Mouse (Mus musculus) thymus, adult 2 months (tissue): ENCODE measurements around the gene Arid3c. TPM values are rescaled to one million over a fixed set of nuclear protein-coding genes. Genes with fewer than 3 reads are reported as not detected.

ENCODE experiments used
- DNase-seq: peaks from one replicate; pipeline ENCODE4 v3.0.0; 2021
- H3K27ac ChIP-seq: fragments of 200-500 bp; 2 replicates; pipeline ENCODE4 v1.5.1; 2012; ENCODE audit warnings: low read length, control low read depth; ENCODE audit not compliant: control insufficient read depth, insufficient read depth
- H3K27me3 ChIP-seq: fragments of 200-500 bp; 2 replicates; pipeline ENCODE4 v1.6.1; 2012; ENCODE audit warnings: mild to moderate bottlenecking, low read length, moderate library complexity, mixed read lengths; ENCODE audit not compliant: control insufficient read depth, insufficient read depth
- H3K36me3 ChIP-seq: fragments of 200-500 bp; 2 replicates; pipeline ENCODE4 v1.6.1; 2012; ENCODE audit warnings: mild to moderate bottlenecking, low read length, moderate library complexity; ENCODE audit not compliant: control insufficient read depth, insufficient read depth
- H3K4me1 ChIP-seq: fragments of 200-500 bp; replicated peaks from 2 replicates; pipeline ENCODE4 v1.6.1; 2012; ENCODE audit warnings: low read length; ENCODE audit not compliant: control insufficient read depth, insufficient read depth
- H3K4me3 ChIP-seq: fragments of 200-500 bp; 2 replicates; pipeline ENCODE4 v1.5.1; 2012; ENCODE audit warnings: mild to moderate bottlenecking, low read length, control low read depth, moderate library complexity; ENCODE audit not compliant: control insufficient read depth, insufficient read depth
- CTCF ChIP-seq: fragments of 200-500 bp; IDR thresholded peaks from 2 replicates; pipeline ENCODE4 v1.5.1; 2012; ENCODE audit warnings: mild to moderate bottlenecking, control low read depth, low read length, moderate library complexity, borderline replicate concordance; ENCODE audit not compliant: control insufficient read depth, poor library complexity, insufficient read depth; ENCODE audit errors: extremely low read depth
- POLR2A ChIP-seq: fragments of 200-500 bp; IDR thresholded peaks from 2 replicates; pipeline ENCODE4 v1.6.1; 2012; ENCODE audit warnings: mild to moderate bottlenecking, low read length, control low read depth, moderate library complexity; ENCODE audit not compliant: control insufficient read depth, poor library complexity, insufficient read depth; ENCODE audit errors: extremely low read depth
- WGBS: fragments of 180-500 bp; shearing (Covaris S2); methylation state at CpG from one replicate; pipeline ENCODE4 v1.1.7; 2018; 5-methylcytosine and 5-hydroxymethylcytosine counted together
- polyA plus RNA-seq: library from polyadenylated mRNA; depleted of rRNA; stranded (reverse); fragments of >200 nt; gene quantifications from 2 replicates; pipeline ENCODE4 v1.2.3, GENCODE M21; 2012

The Arid3c gene
- polyA plus RNA-seq, 1 experiment: 0.15 TPM

- no peak overlapping the region for H3K4me3 ChIP-seq
- WGBS: 42% methylated on average over 8 of the region's 8 CpGs
- no peaks in the 10 kb centered on the region; the same call in 1 of the 2 replicates for H3K27me3 ChIP-seq
- H3K4me1 ChIP-seq: peaks cover 11% of the 10 kb centered on the region
- TF ChIP-seq POLR2A (no peak), CTCF (peak; percentile 63; the same call in 1 of the 2 replicates)
- no peak overlapping the region for H3K27ac ChIP-seq
- no peaks in the 10 kb centered on the region for H3K36me3 ChIP-seq
- DNase-seq: peak; percentile 82
These were observed 6.8 kb upstream of the Arid3c start for GRCm38 (mm10) chr4:41737602-41738255.

DNA sequence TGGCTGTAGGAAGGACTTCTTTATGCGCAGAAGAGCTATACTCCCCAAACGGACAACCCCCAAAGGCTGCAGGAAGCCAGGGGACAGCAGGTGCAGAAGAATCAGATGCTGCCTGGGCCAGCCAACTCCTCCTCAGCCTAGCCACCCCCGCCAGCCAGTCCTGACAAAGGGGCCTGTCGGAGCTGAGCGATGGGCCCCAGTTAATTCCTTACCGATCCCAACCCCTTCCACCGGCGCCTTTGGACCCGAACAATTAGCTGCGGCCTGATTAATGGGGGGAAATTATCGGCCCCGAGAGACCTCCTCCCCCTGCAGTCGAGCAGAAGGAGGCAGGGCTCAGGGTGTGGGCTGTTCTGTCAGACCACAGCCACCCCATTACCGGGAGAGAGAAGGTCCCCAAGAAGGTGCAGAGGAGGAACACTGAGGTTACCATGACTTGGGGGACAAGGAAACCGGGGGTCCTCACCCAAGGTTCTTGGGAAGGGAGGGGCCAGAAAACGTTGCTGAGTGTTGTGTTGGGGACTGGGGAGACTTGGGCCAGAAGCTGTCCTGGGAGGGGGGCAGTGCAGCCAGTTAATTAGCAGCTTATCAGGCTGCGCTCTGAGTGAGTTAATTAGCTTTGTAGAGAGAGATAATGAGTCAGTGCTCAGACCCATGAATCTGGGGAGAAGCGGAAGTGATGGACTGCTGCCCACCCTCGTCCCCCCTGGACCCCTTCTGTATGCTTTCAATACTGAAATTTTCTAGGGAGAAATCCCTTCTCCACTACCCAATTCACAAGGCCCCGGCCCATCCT, 3.9 kb downstream of the Arid3c start:
- 39% methylated on average over 20 of the region's 20 CpGs for WGBS
- H3K4me1 ChIP-seq: no peaks in the 10 kb centered on the region; the same call in none of the 2 replicates
- no peak for DNase-seq
- H3K27ac ChIP-seq: no peak overlapping the region
- H3K36me3 ChIP-seq: no peaks in the 10 kb centered on the region
- H3K27me3 ChIP-seq: peaks cover 29% of the 10 kb centered on the region
- H3K4me3 ChIP-seq: no peak overlapping the region
- TF ChIP-seq POLR2A (no peak), CTCF (no peak)

DNA sequence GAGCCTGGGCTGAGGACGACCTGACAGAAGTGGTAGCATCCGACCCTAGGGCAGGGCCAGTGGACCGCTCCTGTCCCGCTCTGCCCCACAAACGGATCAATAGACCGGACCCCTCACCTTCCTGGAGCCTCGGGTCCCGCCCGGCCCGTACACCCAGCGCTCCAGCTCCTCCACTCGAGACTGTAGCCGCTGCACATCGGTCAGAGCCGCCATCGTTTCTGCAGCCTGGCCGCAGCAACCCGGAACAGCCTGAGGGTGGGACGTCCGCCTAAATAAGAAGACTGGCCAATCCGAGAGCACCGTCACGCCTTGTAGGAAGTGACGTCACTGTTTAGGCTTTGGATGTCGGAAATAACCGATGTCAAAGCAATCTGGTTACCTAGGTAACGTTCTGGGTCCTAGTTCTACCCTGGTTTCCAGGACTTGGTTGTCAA, 8.0 kb downstream of the Arid3c start, which contains the start of gene Dctn3:
Gene Dctn3, minus strand, starts transcription at position 253 of the 434 bp plus-strand sequence.
- no peaks in the 10 kb centered on the region; the same call in none of the 2 replicates for H3K4me1 ChIP-seq
- peak within 1 kb of the TSS; percentile 97 for H3K4me3 ChIP-seq
- peaks cover 16% of the 10 kb centered on the region for H3K27me3 ChIP-seq
- peak; percentile 81 for DNase-seq
- under 1% methylated on average over 27 of the region's 27 CpGs for WGBS
- peaks cover 15% of the 10 kb centered on the region for H3K36me3 ChIP-seq
- 0 out of 2 replicates have a peak, but pooled peaks have one; percentile 17 for TF ChIP-seq CTCF
- peak; percentile 84 for TF ChIP-seq POLR2A
- no peak within 1 kb of the TSS for H3K27ac ChIP-seq

DNA sequence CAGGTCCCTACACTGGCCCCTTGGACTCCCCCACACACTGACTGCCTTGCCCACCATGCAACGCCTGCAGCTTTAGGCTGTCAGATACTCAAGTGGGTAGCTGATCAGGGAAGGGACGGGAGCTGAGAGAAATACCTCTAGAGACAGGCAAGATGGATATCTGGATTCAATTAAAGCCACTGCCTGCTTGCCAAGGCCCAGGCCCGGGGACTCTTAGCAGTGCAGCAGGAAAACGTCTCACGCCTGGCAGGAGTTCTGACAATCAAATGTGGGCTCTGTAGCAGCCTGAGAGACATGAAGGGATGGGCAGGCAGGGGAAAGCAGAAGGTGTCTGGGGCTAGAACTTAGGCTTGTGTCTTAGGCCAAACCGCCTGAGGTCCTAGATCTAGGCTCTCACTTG, 14.1 kb downstream of the Arid3c start:
- TF ChIP-seq POLR2A: no peak
- TF ChIP-seq CTCF: no peak
- H3K4me3 ChIP-seq: no peak overlapping the region
- peaks cover 15% of the 10 kb centered on the region for H3K36me3 ChIP-seq
- no peak overlapping the region for H3K27ac ChIP-seq
- peaks cover 19% of the 10 kb centered on the region for H3K4me1 ChIP-seq
- no peaks in the 10 kb centered on the region for H3K27me3 ChIP-seq
- no peak for DNase-seq
- WGBS: 96% methylated on average over 6 of the region's 6 CpGs

DNA sequence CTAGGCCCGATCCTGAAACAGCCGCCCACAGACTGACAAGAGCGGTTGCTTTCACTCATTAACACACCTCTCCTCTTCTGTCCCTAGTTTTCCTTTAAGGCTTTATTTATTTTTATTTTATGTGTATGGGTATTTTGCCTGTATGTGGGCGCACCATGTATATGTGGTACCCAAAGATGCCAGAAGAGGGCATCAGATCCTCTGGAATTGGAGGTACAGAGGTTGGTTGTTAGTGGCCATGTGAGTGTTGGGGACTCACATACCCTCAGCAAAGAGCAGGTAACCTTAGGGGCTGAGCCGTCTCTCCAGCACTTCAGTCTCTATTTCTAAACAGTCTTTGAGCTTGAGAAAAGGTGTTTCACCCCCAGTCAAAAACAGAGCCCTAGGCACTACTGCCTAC, 15.3 kb downstream of the Arid3c start:
- 89% methylated on average over 5 of the region's 5 CpGs for WGBS
- TF ChIP-seq CTCF (no peak), POLR2A (no peak)
- Histone ChIP-seq H3K36me3 (peaks cover 15% of the 10 kb centered on the region), H3K4me1 (peaks cover 21% of the 10 kb centered on the region), H3K27ac (no peak overlapping the region), H3K27me3 (no peaks in the 10 kb centered on the region), H3K4me3 (no peak overlapping the region)
- DNase-seq: peak; percentile 54

- 88% methylated on average over 8 of the region's 8 CpGs for WGBS
- H3K36me3 ChIP-seq: peaks cover 15% of the 10 kb centered on the region
- H3K27me3 ChIP-seq: no peaks in the 10 kb centered on the region
- no peak overlapping the region for H3K4me3 ChIP-seq
- TF ChIP-seq POLR2A (no peak), CTCF (peak; percentile 27; the same call in 1 of the 2 replicates)
- no peak for DNase-seq
- peaks cover 21% of the 10 kb centered on the region for H3K4me1 ChIP-seq
- H3K27ac ChIP-seq: no peak overlapping the region
These were observed 15.9 kb downstream of the Arid3c start for GRCm38 (mm10) chr4:41715082-41715481.
